Mouse (Mus musculus): ENCODE results near the gene Dennd6b.
A peak's percentile ranks its signal among the peaks of the same experiment; 100 is the strongest.

Dennd6b gene

DNA sequence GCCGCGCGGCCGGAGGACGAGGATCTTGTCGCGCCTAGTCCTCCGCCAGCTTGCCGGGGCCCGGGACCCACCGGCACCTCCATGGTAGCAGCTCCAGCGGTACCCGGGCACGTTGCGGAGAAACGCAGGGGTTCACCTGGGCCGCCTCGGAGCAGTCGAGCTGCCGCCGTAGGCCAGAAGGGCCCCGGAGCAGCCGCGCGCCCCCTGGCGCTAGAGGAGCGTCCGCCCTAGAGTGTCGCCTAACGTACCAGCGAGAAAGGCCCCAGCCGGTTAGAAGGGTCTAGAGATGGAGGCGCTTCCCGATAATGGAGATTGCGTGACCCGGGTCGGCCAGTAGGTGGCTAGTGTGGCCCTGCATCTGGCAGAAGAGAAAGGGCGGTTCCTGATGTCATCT is at the start of gene Dennd6b:
Gene Dennd6b (minus strand): TSS at position 184 of the 394 bp plus-strand sequence.
- peak; percentile 95 for DNase-seq

DNA sequence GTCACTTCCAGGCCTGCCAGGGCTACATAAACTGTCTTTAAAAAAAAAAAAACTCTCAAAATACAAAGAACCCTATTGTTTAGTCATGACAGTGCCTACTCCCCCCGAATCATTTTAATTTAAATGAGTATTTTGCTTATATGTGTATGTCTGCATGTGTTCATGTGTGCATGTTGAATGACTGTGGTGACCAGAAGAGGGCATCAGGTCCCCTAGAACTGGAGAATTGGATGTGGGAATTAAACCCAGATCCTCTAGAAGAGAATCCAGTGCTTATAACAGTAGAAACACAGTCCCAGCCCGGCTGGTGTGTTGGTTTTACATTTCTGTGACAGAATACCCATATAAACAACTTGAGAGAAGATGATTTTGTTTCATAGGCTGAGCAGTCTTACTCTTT is 44.7 kb upstream of the Dennd6b start:
- no peak for DNase-seq

GRCm38 (mm10) chr15:89239751-89240392 is 43.6 kb upstream of the Dennd6b start:
- DNase-seq = no peak

DNA sequence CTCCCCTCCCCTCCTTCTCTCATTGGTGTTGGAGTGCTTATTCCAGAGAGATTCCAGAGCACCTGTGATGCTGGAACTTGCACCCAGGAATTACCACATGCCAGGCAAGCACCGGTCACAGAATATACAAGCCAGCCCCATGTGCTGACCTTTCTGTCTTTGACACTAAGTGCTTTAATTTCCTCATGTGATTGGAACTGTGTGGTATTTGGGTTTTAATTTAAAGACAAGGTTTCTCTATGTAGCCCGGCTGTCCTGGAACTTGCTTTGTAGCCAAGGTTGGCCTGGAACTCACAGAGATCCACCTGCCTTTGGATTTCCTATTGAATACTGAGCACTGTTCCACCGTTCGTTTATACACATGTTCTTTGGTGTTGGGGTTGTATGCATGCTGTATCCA is 37.8 kb upstream of the Dennd6b start:
- DNase-seq = no peak

DNA sequence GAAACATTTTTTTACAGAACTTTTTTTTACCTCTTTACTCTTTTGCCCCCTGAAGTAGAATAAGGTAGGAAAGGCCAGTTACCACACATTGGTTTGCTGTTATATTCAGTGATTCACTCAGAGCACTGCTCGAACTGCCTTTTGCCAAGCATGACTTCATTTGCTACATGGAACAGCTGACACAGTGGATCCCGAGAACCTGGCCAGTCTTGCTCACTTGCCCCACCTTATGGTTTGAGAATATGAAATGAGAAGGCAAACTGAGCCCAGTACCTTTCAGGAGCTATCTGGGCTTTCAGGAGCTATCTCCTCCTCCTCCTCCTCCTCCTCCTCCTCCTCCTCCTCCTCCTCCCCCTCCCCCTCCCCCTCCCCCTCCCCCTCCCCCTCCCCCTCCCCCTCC is 37.3 kb upstream of the Dennd6b start:
- DNase-seq = no peak

DNA sequence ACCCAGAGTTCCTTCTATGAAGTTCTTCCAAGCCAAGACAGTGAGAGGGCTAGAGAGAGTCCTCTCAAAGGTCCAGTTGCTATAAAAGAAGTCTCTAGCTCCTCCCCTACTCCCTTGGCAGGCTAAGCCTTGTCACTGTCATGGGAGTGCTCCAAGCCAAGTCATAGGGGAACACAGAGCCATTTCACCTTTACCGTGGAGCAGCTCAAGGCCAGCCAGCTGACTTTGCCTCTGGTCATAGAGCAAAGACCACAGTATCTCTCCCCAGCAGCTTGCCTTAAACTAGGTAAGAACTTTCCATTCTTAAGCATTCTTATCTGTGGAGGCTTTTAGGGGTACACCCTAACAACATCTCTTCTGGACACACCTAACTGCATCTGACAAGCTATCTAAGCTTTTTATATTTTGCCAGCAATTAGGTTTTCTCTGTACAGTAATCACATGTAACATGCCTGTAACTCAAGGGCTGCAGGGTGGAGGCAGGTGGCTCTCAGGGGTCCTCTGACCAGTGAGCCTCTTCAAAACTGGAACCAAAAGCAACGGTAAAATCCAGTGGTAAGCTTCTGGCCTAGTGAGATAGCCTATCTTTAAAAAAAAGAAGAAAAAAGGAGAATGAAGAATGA is 19.4 kb upstream of the Dennd6b start:
- DNase-seq = no peak

GRCm38 (mm10) chr15:89214953-89215352 is 18.7 kb upstream of the Dennd6b start:
- DNase-seq = no peak

DNA sequence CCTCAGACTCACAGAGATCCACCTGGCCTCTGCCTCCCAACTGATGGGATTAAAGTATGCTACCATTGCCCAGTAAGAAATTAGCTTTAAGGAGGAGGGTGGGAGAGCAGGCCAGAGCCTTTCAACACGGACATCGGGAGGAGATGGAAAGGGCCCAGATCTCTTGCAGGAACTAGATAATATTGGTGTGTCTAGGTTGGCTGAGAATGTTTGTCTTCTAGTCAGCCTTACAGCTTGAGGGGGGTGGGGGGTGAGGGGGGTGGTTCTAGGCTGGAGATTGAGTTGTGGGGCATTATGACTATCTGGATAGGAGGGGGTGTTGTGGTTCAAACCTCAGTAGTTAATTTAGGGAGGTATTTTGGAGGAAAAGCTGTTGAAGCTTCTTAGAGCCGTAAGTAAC is 17.2 kb upstream of the Dennd6b start:
- no peak for DNase-seq

DNA sequence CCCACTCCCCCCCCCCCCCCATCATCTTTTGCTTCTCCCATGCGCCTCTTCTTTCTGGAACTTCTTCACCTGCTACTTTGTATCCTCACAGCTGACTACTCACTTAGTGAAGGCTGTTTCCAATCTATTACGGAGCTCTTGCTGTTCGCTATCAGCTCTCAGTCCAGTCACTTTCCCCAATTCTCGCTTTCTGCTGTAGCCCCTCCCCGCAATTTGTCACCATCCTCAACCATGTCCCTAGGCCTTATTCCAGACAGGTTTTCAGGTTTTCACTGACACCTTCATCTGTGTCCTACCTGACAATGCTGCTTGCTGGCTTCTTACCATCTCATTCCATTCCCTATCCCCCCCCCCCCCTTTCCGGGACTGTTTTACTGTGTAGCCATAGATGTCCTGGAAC is 16.2 kb upstream of the Dennd6b start:
- no peak for DNase-seq

- DNase-seq = peak; percentile 13
Observed at GRCm38 (mm10) chr15:89211716-89212461, 15.6 kb upstream of the Dennd6b start.

- DNase-seq = peak; percentile 79
Observed at GRCm38 (mm10) chr15:89210915-89211715, 14.8 kb upstream of the Dennd6b start, which contains the start of gene Ppp6r2. Gene Ppp6r2 (plus strand): TSS chr15:89211553.

GRCm38 (mm10) chr15:89209886-89210761 is 13.8 kb upstream of the Dennd6b start:
- peak; percentile 77 for DNase-seq

GRCm38 (mm10) chr15:89207457-89207856 is 11.2 kb upstream of the Dennd6b start:
- no peak for DNase-seq

- no peak for DNase-seq
Observed at GRCm38 (mm10) chr15:89197056-89197455, 760 bp upstream of the Dennd6b start.

DNA sequence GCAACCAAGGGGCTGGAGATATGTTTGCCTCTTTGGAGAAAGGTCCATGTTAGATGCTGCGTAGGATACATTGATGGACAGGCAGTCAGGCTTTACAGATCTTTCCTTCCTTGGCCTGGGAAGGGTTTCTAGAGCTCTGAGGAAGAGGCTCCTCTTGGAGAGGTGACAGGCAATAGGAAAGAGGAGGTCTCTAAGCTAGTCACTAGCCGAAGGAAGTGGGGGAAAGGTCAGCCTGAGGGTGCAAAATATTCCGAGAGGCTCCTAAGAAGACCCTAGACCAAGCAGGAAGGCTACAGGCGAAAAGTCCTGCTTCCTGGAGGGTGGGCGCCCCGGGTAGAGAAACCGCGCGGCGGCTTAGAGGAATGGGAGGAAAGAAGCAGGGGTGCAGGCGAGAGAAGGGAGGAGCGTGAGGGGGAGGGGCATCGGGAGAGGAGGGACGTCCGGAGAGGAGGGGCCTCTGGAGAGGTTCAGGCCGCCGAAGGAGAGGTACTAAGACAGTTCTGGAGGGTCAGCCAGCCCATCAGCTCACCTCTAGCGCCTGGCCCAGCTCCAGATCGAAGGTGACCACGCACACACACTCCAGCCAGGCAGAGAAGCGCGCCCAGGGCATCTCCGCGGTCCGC is 495 bp downstream of the Dennd6b start:
- DNase-seq = peak; percentile 87

DNA sequence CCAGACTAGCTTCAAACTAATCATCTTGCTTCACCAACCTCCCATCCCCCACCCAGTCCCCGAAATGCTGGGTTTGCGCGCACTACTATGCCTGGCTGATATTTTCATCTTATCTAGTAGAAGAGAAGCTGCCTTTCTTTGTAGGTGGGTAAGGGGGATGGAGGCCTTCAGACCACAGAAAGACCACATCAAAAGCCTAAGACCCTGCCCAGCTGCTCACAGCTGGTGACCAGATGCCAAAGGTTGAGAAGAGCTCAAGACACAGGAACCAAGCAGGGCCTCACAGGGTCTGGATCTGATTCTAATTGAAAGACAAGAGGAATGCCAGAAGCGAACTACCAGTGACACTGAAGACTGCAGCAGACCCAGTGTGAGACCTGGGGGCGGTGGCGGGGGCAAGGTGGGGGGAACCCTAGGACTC is 1.0 kb downstream of the Dennd6b start:
- no peak for DNase-seq

GRCm38 (mm10) chr15:89184937-89185227 is 11.4 kb downstream of the Dennd6b start:
- DNase-seq = no peak

DNA sequence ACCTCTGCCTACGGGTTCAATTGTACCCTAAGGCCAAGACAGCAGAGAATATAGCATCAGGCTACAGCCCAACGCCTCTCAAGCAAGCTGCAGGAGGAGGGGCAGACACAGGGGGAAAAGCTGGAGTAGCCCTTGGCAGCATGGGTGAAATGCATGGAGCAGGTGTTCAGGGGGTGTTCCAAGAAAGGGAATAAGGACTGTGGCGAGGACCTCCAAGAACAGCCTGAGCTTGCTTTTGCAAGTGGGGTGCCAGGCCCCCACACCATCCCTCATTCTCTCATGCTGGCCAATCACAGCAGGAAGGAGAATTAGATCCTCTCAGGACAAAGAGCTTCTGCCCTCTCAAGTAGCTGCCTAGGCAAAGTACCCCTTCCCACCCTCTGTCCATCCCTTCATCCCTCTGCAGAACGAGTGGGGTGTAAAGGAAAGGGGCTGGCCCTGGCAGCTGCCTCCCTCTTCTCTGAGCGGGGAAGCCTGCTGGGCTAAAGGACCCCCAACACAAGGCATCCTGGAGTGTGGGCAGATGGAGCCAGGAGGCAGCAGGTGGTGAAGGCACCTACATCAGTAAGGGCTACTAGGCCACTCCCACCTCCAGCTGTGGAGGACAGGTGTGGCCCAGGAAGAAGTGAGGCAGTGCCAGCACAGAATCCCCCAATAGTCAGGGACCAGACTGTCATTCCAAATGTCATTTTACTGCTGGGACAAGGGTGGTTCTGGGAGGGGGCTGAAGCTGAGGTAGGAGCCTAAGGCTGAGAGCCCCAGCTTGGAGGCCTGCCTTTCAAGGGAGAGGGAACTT is 12.0 kb downstream of the Dennd6b start:
- DNase-seq = no peak

- DNase-seq = no peak
Observed at GRCm38 (mm10) chr15:89182842-89183241, 13.5 kb downstream of the Dennd6b start.

GRCm38 (mm10) chr15:89182328-89182741 is 14.0 kb downstream of the Dennd6b start:
- DNase-seq = no peak
